Mouse (Mus musculus) frontal cortex, postnatal 14 days (tissue): ENCODE data around the gene Ube2s.
A peak's percentile ranks its signal among the peaks of the same experiment; 100 is the strongest.
"Not testable (repeated sequence)": the region's sequence is repeated elsewhere in the genome, so short reads cannot be mapped to it uniquely, and the experiment has no call there.

Experiments used
- DNase-seq, 2 experiments: peaks; one replicate each; pipeline ENCODE4 v3.0.0; 2022; ENCODE audit warnings: low spot score in 2 of 2

The Ube2s gene

GRCm38 (mm10) chr7:4821690-4822089 is 9.3 kb upstream of the Ube2s start:
- DNase-seq = no peak

GRCm38 (mm10) chr7:4820925-4821324 is 8.5 kb upstream of the Ube2s start:
- DNase-seq = not testable (repeated sequence)

- no peak for DNase-seq
Measured at GRCm38 (mm10) chr7:4816559-4816958, 4.2 kb upstream of the Ube2s start.

- DNase-seq = no peak
Measured at GRCm38 (mm10) chr7:4813105-4813791, 858 bp upstream of the Ube2s start.

- DNase-seq = peak in 1 of 2 experiments; percentile 37
Measured at GRCm38 (mm10) chr7:4811842-4812302, 518 bp downstream of the Ube2s start.

GRCm38 (mm10) chr7:4811131-4811530 is 1.3 kb downstream of the Ube2s start:
- DNase-seq = not testable (repeated sequence)

GRCm38 (mm10) chr7:4806716-4807115 is 5.7 kb downstream of the Ube2s start:
- DNase-seq = no peak

- DNase-seq = no peak
Measured at GRCm38 (mm10) chr7:4802247-4802646, 10.1 kb downstream of the Ube2s start.

- DNase-seq = no peak
Measured at GRCm38 (mm10) chr7:4795767-4796433, 16.5 kb downstream of the Ube2s start.

- DNase-seq = no peak
Measured at GRCm38 (mm10) chr7:4794631-4795168, 17.7 kb downstream of the Ube2s start.

GRCm38 (mm10) chr7:4793674-4794073 is 18.7 kb downstream of the Ube2s start:
- no peak for DNase-seq

GRCm38 (mm10) chr7:4793248-4793647 is 19.1 kb downstream of the Ube2s start:
- not testable (repeated sequence) for DNase-seq

GRCm38 (mm10) chr7:4792278-4793212 is 19.8 kb downstream of the Ube2s start, which contains the start of gene Rpl28:
Rpl28 (plus strand) TSS chr7:4792874.
- peak; percentile 92 to 93 for DNase-seq

GRCm38 (mm10) chr7:4789436-4789935 is 22.9 kb downstream of the Ube2s start, which contains the start of gene Tmem238:
Tmem238 (minus strand) TSS chr7:4789656.
- DNase-seq = no peak

- DNase-seq = peak; percentile 30 to 49
Measured at GRCm38 (mm10) chr7:4788499-4789435, 23.6 kb downstream of the Ube2s start.

GRCm38 (mm10) chr7:4783667-4784268 is 28.6 kb downstream of the Ube2s start:
- DNase-seq = no peak

GRCm38 (mm10) chr7:4782759-4783158 is 29.6 kb downstream of the Ube2s start, which contains the start of the genes Il11 and Tmem190:
Il11 (minus strand) TSS chr7:4782859.
Tmem190 (plus strand) TSS chr7:4782937.
- DNase-seq = no peak

- no peak for DNase-seq
Measured at GRCm38 (mm10) chr7:4782130-4782529, 30.3 kb downstream of the Ube2s start.

GRCm38 (mm10) chr7:4779921-4780320 is 32.5 kb downstream of the Ube2s start:
- DNase-seq = no peak
